Mouse (Mus musculus) B cell, adult 2 months (primary cell): ENCODE results near the gene Osgep.
"Not testable (repeated sequence)": the region's sequence is repeated elsewhere in the genome, so short reads cannot be mapped to it uniquely, and the experiment has no call there.

Experiments
- DNase-seq, 2 experiments: peaks; one replicate each; pipeline ENCODE4 v3.0.0; 2022

The Osgep gene

DNA sequence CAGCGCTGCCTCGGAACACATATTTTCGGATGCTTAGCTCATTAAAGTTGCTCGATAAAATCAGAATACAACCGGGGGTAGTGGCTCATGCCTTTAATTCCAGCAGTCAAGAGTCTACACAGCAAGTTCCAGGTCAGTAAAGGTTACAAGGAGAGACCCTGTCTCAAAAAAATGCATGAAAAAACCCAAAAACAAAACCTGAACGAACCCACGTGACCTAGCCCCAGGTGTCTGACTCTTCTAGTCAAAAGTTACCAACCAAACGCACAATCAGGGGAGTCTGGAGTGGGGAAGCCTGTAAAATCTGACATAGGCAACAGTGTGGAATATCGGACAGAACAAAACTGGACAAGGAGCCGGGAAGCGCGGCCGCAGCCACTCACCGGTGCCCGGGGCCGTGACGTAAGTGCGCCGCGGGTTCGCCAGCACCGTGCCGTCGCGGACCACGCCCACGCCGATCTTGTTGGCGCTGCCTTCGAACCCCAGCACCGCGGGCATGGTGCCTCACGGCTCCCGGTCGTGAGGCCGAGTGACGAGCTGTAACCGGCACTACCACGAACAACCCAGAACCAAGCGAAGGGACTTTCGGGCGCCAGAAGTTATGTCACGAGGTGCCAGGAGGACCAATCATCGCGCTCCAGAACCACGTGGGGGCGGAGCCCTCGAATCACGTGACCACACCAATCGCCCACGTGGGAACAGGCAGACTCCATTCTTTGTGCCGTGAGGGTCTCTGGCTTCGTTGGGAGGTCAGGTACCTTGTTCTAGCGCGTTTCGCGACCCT, at the start of gene Osgep, which contains the start of gene Apex1:
Gene Osgep (minus strand): TSS at position 613 of the 784 bp plus-strand sequence.
Gene Apex1 (plus strand): TSS at position 688 of the 784 bp plus-strand sequence.
- DNase-seq = peak; percentile 97 to 99

DNA sequence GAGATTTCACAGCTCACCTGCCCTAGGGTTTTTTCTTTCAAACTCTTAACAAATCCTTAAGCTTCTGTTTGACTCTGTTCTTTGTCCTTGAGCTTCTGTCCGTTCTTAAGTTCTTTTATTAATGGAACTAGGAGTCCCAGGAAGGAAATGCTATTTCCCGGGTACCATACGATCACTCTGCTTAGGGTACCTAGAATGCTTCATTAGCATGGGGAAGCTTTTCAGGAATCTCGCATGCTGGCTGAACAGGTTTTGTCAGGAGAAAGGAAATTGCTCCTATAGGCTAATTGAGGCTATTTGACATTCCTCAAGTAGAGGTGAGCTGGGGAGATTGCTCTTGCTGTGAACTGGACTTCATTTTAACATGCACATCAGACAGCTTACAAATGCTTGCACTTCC, 49.0 kb upstream of the Osgep start:
- DNase-seq = no peak

DNA sequence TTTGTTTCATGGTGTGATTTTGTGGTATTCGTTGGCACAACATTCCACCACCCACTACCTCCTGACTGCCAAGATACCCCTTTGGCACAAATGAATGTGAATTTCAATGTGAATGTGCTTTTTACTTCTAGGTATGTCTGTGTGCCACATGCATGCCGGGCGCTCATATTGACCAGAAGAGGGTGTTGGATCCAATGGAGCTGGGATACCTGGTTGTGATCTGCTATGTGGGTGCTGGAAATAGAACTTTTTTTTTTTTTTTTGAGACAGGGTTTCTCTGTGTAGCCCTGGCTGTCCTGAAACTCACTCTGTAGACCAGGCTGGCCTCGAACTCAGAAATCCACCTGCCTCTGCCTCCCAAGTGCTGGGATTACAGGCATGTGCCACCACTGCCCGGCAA, 48.4 kb upstream of the Osgep start:
- DNase-seq = not testable (repeated sequence)

DNA sequence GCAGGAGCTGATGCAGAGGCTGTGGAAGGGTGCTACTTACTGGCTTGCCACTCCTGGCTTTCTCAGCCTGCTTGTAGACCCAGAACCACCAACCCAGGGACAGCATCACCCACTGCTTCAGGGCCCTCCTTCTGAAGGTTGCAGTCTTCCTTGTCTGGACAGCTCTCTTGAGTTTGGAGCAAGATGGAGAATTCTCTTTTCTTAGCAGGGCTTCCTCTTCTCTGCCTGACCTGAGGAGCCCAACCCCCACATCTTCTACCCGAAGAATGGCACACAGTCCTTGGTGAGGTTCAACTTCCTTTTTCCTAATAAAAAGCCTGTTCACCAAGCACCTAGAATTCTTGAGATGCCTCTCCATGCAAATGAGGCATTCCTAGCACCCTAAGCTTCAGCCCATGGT, 46.1 kb upstream of the Osgep start:
- DNase-seq = no peak

DNA sequence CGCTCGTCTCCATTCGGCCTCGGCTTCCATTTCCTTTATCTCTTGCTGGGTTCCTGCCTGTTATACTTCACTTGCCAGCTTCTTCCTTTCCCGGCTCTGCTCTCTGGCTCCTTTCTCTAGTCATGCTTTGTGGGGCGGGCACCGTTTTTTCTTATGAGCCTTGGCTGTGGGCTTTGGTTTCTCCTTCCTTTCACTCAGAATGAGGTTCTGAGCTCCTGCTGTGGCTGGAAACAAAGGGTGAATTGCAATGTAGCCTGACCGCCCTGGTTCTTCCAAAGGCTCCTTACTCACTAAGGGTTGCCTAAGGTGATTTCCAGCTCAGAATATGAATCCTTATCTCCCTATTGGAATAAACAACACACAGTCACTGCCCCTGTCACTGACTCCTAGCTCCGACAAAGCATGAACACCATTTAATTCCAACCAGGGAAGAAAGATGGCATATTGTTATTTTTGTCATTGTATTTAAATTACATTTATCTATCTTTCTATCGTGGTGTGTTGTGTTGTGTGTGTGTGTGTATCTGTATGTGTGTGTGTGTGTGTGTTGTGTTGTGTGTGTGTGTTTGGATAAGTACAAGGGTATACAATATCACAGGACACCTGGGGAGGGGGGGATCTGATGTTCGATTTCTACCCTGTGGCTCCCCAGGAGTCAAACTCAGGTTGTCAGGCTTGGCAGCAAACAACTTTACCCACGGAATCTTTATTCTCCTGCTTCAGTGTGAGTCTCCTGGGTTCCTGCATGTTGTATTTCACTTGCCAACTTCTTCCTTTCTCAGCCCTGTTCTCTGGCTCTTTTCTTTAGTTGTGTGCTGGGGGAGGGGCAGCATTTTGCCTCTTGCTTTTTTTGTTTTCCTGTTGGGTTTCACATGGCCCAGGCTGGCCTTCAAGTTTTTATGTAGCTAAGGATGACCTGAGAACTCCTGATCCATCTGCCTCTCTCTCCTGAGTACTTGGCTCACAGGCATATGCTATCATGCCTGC, 45.2 kb upstream of the Osgep start:
- no peak for DNase-seq

DNA sequence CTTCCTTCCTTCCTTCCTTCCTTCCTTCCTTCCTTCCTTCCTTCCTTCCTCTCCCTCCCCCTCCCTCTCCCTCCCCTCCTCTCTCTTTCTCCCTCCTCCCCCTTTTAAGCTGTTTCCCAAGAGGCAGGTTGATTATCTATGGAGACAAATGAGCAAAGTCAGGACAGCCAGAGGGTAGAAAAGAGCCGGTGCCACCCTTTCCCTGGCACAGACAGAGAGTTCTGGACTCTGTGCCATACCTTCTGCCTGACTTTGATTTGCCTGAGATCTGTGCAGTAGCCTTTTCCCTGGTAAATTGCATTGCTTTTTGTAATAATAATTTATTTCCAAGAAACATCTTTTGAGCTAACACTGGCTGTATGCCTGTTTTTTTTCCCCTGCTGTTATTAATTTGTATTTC, 44.3 kb upstream of the Osgep start:
- no peak for DNase-seq

DNA sequence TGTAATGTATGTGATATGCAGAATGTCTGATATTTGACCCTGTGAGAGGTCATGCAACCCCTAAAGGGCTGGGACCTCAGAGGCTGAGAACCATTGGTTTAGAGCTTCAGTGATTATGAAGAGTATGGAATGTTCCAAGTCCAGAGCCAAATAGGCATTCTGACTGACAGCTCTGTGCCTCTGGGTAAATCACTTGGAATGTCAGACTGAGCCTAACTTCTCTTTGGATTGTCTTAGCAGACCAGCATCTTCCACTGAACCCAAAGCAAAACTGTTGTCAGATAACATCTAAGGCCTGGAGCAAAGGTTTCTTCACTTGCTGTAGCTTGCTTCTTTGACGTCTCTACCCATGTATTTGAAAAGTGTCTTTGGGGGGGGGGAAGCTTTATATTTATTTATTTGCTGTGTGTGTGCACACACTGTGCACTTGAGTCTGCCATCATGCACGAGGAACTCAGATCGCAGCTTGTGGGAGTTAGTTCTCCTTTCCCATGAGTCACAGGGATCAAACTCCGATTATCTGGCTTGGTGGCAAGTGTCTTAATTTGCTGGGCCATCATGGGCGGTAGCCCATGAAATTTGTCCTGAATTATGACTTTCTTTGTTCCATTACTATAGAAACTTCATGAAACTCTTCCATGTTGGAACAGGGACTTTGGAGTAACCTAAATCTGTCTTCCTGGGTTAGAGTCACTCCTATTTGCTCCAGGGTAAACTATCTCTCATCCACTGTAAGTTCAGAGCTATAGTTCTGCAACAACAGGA, 43.7 kb upstream of the Osgep start:
- no peak for DNase-seq

DNA sequence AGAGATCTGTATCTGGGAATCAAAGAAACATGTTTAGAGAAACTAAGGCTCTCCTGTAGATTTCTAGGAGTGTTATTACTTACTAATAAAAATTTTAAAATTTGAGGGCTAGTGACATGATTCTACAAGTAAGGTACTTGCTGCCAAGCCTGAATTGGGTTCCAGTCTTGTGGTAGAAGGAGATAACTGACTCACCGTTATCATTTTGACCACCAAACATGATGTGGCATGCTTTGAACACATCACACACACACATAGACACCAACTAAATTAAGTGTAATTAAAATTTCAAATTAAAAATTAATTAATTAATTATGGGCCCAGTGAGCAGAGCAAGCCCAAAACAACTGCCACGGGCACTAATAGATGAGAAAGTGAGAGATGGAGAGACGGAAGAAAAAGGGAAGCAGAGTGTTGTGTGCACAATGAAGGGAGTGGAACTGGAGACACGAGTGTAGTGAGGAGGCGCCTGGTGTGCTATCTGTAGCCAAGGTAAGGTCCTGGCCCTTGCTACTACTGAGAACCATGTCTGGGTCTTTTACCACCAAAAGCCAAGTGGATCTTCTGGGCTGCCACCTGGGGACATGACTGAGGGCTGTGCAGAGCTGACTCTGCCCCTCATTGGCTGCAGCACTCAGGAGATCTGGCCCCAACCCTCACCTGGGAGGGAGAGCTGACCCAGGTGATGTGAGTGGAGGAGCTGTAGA, 33.7 kb upstream of the Osgep start:
- not testable (repeated sequence) for DNase-seq

DNA sequence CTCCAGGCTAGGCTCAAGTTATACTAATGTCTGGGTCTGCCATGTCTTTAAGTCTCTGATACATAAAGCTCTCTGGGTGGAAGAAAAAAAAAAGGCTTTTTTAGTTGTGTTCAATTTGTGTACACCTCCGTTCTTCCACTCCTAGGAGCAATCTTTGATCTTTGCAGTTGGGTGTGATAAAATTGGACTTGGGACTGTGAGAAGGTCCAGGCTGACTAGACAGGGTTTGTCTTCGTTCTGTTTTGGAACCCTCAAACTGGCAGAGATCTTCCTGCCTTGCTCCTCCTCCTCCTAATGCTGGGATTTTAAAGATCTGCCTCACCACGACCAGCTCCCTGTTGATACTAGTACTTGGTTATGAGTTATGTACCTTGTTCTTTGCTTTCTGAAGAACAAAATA, 32.5 kb upstream of the Osgep start:
- DNase-seq = not testable (repeated sequence)

DNA sequence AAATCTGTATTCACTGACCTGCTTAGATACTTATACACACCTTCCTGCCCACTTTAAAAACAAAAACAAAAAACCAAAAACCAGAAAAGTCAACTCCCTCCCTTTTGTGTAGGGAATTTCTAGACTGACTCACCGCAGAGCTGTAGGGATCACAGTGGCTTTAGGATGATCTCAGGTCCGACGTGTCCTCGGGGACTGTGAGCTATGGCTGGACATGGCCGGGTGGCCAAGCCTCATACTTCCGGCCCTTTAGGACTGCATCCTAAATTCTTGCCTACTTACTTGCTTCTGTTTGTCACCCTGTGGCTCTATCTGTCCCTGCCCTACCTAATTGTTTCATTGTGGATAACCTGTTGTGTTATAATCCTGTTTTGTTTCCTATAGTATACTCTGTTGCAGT, 32.0 kb upstream of the Osgep start:
- not testable (repeated sequence) for DNase-seq

DNA sequence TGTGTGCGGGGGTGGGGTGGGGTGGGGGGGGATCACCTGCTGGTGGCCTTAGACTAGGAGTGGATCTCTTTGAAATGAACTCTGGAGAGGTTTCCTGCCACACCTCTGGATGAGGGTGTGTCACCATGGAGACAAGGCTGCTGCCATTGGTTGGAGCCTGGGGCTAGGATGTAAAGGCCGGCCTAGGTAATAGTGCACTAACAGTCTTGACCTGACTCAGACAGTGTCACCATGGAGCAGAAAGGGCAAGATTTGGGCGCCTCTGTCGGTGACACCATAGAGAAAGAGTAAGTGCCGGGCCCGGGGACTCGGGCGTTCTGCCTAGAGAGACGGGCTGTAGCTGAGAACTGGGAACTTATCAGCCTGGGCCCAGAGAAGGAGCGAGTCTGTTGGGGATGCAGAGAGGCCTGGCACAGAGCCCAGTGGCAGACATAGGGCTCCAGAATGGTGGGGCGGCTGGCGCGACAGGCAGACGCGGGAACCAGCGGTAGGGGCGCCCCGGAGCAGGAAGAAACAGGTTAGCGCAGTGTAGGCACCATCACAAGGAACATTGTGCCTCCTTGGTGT, 31.3 kb upstream of the Osgep start, which contains the start of gene Pnp2:
Gene Pnp2 (plus strand): TSS at position 51 of the 567 bp plus-strand sequence.
- DNase-seq = peak; percentile 73 to 77

DNA sequence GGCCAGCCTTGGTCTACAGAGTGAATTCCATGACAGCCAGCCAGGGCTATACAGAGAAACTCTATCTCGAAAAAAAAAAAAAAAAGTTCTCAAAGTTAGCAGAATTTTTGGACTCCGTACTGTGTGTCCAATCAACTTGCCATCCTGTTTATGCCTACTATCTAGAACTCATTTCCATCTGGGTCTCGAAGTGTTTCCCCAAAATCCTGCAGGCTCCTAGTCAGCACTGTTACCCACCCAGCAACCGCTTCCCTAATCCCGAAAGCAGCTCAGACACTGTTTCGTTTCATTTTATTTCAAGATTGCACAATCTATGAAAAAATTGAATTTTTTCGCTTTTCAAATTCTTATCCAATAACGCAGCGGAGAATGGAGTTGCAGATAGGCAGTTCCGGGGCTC, 30.8 kb upstream of the Osgep start:
- no peak for DNase-seq

DNA sequence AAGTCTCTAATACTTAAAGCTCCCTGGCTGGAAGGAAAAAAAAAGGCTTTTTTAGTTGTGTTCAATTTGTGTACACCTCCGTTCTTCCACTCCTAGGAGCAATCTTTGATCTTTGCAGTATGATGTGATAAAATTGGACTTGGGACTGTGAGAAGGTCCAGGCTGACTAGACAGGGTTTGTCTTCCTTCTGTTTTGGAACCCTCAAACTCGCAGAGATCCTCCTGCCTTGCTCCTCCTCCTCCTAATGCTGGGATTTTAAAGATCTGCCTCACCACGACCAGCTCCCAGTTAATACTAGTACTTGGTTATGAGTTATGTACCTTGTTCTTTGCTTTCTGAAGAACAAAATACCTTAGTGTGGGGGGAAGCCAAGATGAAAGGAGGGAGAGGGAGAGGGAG, 20.8 kb upstream of the Osgep start:
- DNase-seq = not testable (repeated sequence)

DNA sequence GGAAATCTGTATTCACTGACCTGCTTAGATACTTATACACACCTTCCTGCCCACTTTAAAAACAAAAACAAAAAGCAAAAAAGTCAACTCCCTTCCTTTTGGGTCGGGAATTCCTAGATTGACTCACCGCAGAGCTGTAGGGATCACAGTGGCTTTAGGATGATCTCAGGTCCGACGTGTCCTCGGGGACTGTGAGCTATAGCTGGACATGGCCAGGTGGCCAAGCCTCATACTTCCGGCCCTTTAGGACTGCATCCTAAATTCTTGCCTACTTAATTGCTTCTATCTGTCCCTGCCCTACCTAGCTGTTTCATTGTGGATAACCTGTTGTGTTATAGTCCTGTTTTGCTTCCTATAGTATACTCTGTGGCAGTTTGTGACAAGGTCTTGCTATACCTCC, 20.4 kb upstream of the Osgep start:
- not testable (repeated sequence) for DNase-seq

DNA sequence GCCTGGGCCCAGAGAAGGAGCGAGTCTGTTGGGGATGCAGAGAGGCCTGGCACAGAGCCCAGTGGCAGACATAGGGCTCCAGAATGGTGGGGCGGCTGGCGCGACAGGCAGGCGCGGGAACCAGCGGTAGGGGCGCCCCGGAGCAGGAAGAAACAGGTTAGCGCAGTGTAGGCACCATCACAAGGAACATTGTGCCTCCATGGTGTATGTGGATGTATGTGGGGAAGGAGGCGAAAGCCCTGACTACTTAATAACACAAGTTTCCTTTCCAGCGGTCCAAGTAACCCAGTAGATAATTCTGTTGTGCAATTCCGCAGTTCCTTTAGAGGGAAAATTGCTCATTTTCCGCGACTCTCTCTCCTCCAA, 20.0 kb upstream of the Osgep start:
- not testable (repeated sequence) for DNase-seq

DNA sequence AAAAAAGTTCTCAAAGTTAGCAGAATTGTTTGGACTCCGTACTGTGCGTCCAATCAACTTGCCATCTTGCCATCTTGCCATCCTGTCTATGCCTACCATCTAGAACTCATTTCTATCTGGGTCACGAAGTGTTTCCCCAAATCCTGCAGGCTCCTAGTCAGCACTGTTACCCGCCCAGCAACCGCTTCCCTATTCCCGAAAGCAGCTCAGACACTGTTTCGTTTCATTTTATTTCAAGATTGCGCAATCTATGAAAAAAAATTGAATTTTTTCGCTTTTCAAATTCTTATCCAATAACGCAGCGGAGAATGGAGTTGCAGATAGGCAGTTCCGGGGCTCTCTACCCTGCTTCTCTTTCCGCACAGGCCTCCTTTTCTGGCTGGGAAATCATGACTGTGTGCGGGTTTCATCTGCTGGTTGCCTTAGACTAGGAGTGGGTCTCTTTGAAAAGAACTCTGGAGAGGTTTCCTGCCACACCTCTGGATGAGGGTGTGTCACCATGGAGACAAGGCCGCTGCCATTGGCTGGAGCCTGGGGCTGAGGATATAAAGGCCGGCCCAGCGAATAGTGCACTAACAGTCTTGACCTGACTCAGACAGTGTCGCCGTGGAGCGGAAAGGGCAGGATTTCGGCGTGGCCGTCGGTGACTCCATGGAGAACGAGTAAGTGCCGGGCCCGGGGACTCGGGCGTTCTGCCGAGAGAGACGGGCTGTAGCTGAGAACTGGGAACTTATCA, 19.4 kb upstream of the Osgep start, which contains the start of gene Gm49342:
Gene Gm49342 (plus strand): TSS at position 586 of the 736 bp plus-strand sequence.
- peak; percentile 89 to 91 for DNase-seq

DNA sequence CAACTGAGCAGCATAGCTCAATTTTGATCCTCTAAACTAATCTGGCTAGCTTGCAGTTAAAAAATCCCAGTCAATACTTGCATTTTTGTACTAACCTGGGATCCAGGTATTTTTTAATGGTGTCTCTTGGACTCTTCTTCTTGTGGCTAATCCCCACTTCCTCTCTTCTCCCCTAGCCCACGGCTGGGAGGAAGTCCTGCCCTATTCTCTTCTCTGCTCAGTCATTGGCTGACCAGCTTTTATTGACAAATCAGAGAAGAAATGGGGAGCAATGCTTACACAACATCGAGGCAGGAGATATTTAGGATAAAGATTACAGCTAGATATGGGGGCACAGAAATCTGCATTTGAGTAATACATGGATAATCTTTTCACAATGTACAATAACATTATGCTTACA, 14.2 kb upstream of the Osgep start:
- peak; percentile 33 to 37 for DNase-seq

DNA sequence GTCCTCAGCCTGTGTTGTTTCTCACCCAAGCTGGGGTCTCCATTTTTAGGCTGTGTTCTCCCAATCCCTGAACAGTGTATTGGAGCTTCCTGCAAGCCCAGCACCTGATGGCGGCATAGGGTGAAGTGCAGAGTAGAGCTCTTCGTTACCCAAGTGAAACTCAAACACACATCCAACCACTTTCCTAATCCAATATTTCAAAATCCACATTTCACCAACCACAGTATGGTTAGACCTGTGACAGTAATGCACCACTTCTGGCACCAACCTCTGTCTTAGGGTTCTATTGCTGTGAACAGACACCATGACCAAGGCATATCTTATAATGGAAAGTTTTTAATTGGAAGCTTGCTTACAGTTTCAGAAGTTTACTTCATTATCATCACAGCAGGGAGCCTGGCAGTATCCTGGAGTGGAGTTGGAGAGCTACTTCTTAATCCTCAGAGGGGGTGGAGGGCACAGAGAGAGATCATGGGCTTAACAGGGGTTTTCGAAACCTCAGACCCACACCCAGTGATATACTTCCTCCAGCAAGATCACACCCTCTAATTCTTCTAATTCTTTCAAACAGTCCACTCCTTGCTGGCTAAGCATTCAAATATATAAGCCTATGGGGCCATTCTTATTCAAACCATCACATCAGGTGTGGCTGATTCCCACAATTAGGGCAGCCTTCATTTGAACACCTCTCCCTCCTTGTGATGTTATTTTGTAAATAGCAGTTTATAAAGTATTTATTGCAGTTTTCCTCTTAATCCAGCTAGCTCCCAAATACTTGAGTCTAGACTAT, 13.6 kb upstream of the Osgep start:
- DNase-seq = no peak

DNA sequence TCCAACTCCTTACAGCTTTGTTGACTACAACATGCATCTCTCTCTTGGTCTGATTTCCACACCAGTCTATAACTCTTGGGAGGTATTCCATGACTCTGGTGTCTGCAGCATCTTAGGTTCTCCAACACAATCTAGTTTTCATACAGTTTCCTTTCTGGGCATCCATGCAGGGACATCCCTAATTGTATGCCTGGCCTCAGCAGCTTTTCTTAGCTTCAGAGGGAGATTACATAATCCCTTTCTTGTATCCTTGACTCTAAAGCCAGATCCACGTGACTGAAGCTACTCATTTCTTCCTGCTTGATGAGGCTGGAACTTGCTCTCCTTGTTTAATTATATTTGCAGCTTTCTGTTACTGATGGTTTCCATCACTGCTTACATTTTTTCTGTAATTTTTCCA, 12.0 kb upstream of the Osgep start:
- DNase-seq = no peak

DNA sequence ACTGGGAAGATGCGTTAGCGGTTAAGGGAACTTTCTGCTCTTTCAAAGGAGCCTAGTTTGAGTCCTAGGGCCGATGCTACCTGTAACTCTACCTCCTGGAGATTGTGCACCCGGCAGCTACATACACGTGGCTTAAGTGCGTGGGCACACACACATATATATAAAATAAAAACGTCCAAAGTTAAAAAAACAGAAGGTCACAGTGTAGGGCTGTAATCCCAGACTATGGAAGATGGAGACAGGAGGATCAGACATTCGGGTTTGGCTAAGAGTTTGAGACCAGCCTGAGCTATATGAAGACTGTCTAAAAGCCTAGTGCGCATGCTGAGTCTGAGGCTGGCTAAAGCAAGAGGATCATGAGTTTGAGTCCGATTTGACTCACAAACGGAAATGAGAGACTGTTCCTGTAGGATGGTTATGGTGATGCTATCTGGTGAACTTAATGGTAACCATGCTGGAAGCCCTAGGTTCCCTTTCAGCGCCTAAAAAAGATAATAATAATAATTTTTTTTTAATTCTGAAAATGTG, 6.9 kb upstream of the Osgep start:
- DNase-seq = peak in 1 of 2 experiments; percentile 38
